Mouse (Mus musculus): Measurements from ENCODE around the gene Snd1.

DNA sequence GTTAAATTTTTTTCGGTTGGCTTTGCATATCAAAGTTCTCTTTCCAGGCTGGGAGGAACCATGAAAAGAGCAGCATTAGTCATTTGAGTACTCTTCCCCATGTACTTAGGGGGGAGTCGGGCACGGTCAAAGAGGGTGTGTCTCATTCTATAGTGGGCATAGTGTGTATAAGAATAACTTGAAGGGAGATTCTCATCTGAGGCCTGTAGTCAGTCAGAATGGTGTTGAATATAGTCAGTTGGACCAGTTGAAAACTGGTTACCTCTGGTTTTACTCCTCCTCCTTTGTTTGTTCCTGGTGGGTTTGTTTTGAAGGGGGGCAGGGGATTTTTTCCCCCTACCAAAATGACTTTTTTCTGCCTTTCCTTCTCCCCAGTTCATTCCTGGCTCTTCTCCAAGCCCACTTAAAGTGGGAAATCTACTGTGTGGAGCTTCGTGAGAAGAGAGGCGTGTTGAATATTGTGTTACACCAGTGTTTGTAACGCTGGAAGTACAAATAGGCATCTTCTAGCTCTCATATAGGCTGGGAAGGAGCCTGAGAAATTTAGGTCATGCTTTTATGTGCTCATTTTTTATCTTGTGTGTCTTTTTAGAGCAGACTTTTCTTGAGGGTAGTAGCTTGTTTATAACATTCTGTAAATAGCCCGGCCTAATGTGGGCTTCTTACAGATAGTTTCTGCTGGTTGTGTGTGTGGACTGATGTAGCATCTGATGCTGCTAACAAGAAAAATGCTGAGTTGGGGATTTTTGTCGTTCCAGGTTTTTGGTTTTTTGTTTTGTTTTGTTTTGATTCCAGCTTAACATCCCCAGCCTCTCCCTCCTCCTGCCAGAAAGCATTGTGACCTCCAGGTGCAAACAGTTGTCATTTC, 231.4 kb downstream of the Snd1 start:
- TF ChIP-seq GATA1 (IDR thresholded peaks at IDR 0.05; ENCODE audit: borderline replicate concordance, low read length) (no peak), FLI1 (IDR thresholded peaks at IDR 0.05; ENCODE audit: low read length) (no peak)
